Mouse (Mus musculus) gastrocnemius, adult 8-10 months (tissue): Measurements from ENCODE around the gene Gm13199. TPM values are rescaled to one million over a fixed set of nuclear protein-coding genes. Genes with fewer than 3 reads are reported as not detected.

Experiments
- DNase-seq, 2 experiments: peaks; one replicate each; pipeline ENCODE4 v3.0.0; 2022; ENCODE audit warnings: low spot score in 2 of 2
- total RNA-seq, 4 experiments: library from RNA; stranded (reverse); gene quantifications; 2 replicates each; pipeline ENCODE4 v1.2.4; 2022

The Gm13199 gene
- total RNA-seq, 4 experiments from 2014 or later: not detected

DNA sequence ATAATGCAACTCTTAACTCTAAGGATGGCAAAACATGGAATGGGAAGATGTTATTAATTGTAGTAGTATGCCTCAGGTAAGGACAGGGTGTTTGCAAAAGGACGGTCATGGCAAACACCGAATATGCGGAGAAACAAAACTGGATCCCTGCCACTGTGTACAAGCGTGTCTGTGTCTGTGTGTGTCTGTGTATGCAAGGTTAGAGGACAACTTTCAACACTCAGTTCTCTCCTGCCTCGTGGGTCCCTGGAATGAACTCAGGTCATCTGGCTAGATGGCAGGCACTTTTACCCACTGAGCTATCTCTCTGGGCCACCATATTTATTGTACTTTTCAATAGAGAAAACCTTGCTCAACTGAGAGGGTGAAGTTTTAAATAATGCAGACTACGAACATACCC, 40.3 kb downstream of the Gm13199 start:
- no peak for DNase-seq

DNA sequence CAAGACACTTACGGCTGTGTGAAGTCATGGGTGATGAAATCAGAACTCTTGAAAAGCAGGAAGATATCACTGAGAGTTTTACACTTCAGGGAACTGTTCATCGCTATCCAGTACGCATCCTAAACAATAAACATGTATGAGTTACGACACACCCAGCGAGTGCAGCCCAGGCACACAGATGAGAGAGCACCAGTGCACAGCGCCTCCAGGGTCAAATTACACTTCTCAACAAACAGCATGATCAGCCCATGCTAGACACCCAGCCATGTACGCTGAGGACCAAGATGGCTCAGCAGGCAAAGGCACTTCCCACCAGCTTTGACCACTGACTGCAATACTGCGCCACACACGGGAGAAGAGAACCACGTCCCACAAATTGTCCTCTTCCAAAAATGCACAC, 41.5 kb downstream of the Gm13199 start:
- no peak for DNase-seq

Other genes with a start within 250 kb of the Gm13199 start
- 1 to 10 TPM in 3 of 4 experiments, under 1 TPM in 1; 0.51 to 1.3 (median 1.1) TPM for gene Camk1d, start 148.4 kb downstream of the Gm13199 start, total RNA-seq
- 1 to 10 TPM; 2.5 to 3.4 (median 2.9) TPM for gene Nudt5, start 17.9 kb downstream of the Gm13199 start, total RNA-seq
- 10 to 100 TPM; 87.0 to 94.2 (median 90.6) TPM for gene Cdc123, start 17.8 kb downstream of the Gm13199 start, total RNA-seq
- gene Sec61a2, start 32.5 kb upstream of the Gm13199 start, total RNA-seq: 10 to 100 TPM; 30.9 to 34.1 (median 33.6) TPM
- gene Dhtkd1, start 79.9 kb upstream of the Gm13199 start, total RNA-seq: 1 to 10 TPM; 1.2 to 4.9 (median 3.1) TPM
- 10 to 100 TPM; 26.7 to 39.3 (median 31.9) TPM for gene Upf2, start 88.5 kb upstream of the Gm13199 start, total RNA-seq